ENCODE assay signal across 21 mouse cellular contexts in the genomic region with DNA sequence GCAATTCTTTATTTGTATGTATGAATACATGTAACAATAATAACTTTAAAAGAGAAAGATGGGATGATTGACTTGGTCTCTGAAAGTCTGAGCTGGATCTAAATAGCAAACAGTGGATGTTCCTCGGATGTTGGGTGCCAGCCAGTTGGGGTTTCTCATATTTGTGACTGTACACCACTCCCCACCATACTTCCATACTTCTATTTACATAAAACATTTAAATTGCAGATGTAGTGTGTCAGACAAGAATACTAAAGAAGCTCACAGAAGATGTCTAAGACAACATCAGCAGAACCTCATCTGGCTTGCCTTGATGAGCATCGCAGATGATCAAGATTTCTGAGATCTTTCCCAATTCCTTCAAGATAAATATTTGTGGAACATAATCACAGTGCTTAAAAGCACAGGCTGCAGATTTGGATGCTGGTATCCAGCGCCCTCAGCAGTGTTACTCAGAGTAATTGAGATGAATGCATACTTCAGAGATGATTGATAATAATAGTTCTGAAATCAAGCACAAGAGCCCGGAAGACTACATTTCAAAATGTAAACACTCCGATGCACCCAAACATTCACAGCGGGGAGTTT.
DNase-seq lines count a peak whose midpoint lies in the region; ATAC-seq and TF ChIP-seq lines count a peak whose summit lies in the region.
"Had no signal": no experiment of that assay in that cellular context is flagged by ENCODE, and none has a peak within 500 bp of the region (broad histone marks: within the 10 kb centered on the region; RNA-seq: fewer than 3 reads in every experiment).

No protein-coding gene starts in this region.

- ATAC-seq in frontal cortex, adult (ENCODE audit: low TSS enrichment) = peak; percentile 23; the same call in 1 of the 2 replicates
- ATAC-seq in lung, embryonic 15.5 days (ENCODE audit: borderline replicate concordance, extremely low read depth, low FRiP score, low TSS enrichment) = peak; percentile 70
- ATAC-seq in stomach, postnatal 0 days (ENCODE audit: low FRiP score, low TSS enrichment) = no peak
- ATAC-seq: activated CD4-positive, CD25-positive, alpha-beta regulatory T cell, adult 4 months; forebrain, embryonic 14.5 days; forebrain, postnatal 0 days had no signal

- no peak overlapping the region for H3K4me2 ChIP-seq in lung, embryonic 15.5 days
- H3K4me2 ChIP-seq in stomach, postnatal 0 days (replicated peaks; ENCODE audit: low read depth) = no peak overlapping the region
- H3K4me2 ChIP-seq: heart, embryonic 11.5 days; hindbrain, embryonic 12.5 days; hindbrain, embryonic 15.5 days had no signal

- no peak overlapping the region for H3K4me3 ChIP-seq in lung, embryonic 15.5 days
- no peak overlapping the region for H3K4me3 ChIP-seq in stomach, postnatal 0 days (ENCODE audit: low read depth, low read length)
- H3K4me3 ChIP-seq: hindbrain, embryonic 12.5 days; hindbrain, embryonic 15.5 days had no signal

- H3K9ac ChIP-seq in lung, embryonic 15.5 days = no peak overlapping the region
- H3K9ac ChIP-seq in stomach, postnatal 0 days (ENCODE audit: low read length) = no peak overlapping the region
- H3K9ac ChIP-seq: forebrain, postnatal 0 days; hindbrain, embryonic 12.5 days; hindbrain, embryonic 15.5 days had no signal

- 0 out of 2 replicates have a peak overlapping the region, but pooled peaks have one; percentile 20 for H3K27ac ChIP-seq in lung, embryonic 15.5 days
- no peak overlapping the region for H3K27ac ChIP-seq in stomach, postnatal 0 days (replicated peaks)
- H3K27ac ChIP-seq: hindbrain, embryonic 12.5 days; hindbrain, embryonic 15.5 days had no signal

- H3K4me1 ChIP-seq in lung, embryonic 15.5 days = peaks cover 15% of the 10 kb centered on the region; the same call in 1 of the 2 replicates
- H3K4me1 ChIP-seq in stomach, postnatal 0 days (replicated peaks; ENCODE audit: control insufficient read depth, insufficient read depth) = no peaks in the 10 kb centered on the region
- H3K4me1 ChIP-seq: hindbrain, embryonic 12.5 days; hindbrain, embryonic 15.5 days had no signal

- no peaks in the 10 kb centered on the region for H3K9me3 ChIP-seq in lung, embryonic 15.5 days
- no peaks in the 10 kb centered on the region for H3K9me3 ChIP-seq in stomach, postnatal 0 days (ENCODE audit: control insufficient read depth, low read length)
- H3K9me3 ChIP-seq: hindbrain, embryonic 12.5 days; hindbrain, embryonic 15.5 days had no signal

- no peak for TF ChIP-seq EP300 in stomach, postnatal 0 days (optimal IDR thresholded peaks at IDR 0.05)

- 38% methylated on average over 6 of the region's 6 CpGs for WGBS in lung, embryonic 15.5 days
- 38% methylated on average over 6 of the region's 6 CpGs for WGBS in stomach, postnatal 0 days

- intact Hi-C loops in gastrocnemius, postnatal 36 days (cut with DNase I) = no loop called here

- H3K36me3 ChIP-seq in lung, embryonic 15.5 days = no peaks in the 10 kb centered on the region
- no peaks in the 10 kb centered on the region for H3K36me3 ChIP-seq in stomach, postnatal 0 days (ENCODE audit: control insufficient read depth, insufficient read depth, low read length)
- H3K36me3 ChIP-seq: hindbrain, embryonic 12.5 days; hindbrain, embryonic 15.5 days had no signal

- no peaks in the 10 kb centered on the region for H3K27me3 ChIP-seq in lung, embryonic 15.5 days
- H3K27me3 ChIP-seq in stomach, postnatal 0 days (ENCODE audit: control insufficient read depth, insufficient read depth, low read length) = no peaks in the 10 kb centered on the region
- H3K27me3 ChIP-seq: hindbrain, embryonic 12.5 days; hindbrain, embryonic 15.5 days had no signal

- no peak for DNase-seq in frontal cortex, postnatal 36 days (ENCODE audit: low spot score in 2 of 2)
- DNase-seq in lung, postnatal 14 days = no peak
- peak; percentile 5 for DNase-seq in lung, postnatal 10 days
- no peak for DNase-seq in lung, postnatal 36 days
- no peak for DNase-seq in stomach, postnatal 0 days (ENCODE audit: low spot score)
- no peak for DNase-seq in gastrocnemius, postnatal 36 days
- DNase-seq: adrenal gland, adult 8-10 months; adrenal gland, postnatal 25 days; cerebellum, adult 18-20 months; cerebellum, adult 9-10 months; cerebellum, postnatal 14 days; forebrain, postnatal 0 days; gastrocnemius, postnatal 10 days; heart, adult 11 months had no signal

- TF ChIP-seq CTCF in stomach, postnatal 0 days (IDR thresholded peaks at IDR 0.05; ENCODE audit: low read depth) = peak; percentile 29
